Mouse (Mus musculus) left cerebral cortex, adult 11 months (tissue): ENCODE measurements at regions not wholly inside any gene's neighbourhood (a gene's known extent, or its start where the extent isn't known, plus 50 kb on each side); places are given as distances from the start of the nearest gene placed in this dataset.

ENCODE experiments used
- DNase-seq: peaks from one replicate; pipeline ENCODE4 v3.0.0; 2022; ENCODE audit warnings: low spot score

GRCm38 (mm10) chr4:93225105-93225504 lies 110.2 kb downstream of the Tusc1 start:
- DNase-seq: peak; percentile 8

- no peak for DNase-seq
These were observed 114.6 kb downstream of the Tusc1 start for GRCm38 (mm10) chr4:93220747-93221146.

DNA sequence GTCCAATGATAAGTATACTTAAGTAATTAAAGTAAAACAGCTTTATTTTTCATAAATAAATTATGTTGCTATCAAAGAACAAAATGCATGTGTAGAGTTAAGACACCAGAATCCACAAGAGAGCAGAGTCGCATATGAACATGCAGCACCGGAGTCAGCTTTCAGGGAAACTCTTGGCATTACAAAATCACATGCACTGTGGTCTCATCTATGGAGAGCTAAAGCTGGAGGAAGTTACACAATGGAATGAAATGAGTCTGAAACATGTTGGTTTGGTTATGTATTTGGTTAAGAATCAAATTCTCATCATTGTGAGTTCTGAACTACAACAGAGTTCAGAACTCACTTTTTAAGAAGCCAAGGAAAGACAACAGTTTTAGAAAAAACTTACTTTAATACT lies 126.9 kb downstream of the Tusc1 start:
- no peak for DNase-seq

DNA sequence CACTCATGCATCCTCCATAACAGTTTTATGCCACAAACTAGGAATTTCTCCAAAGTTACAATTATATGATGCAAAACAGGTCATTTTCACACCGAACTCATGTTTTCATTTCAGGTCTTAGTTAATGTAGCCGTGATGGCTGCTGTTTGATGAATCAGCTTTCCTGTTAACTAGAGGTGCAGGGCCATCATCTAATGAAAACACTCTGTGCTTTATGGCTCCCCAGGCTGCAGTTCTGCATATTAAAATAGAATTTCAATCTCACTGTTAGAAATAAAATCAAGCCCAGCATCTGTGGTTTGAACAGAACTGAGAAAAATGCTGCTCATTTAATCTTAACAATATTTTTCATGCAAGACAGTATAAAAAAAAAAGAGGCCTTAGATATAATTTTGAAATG lies 135.5 kb downstream of the Tusc1 start:
- DNase-seq: no peak

- DNase-seq: no peak
These were observed 151.0 kb downstream of the Tusc1 start for GRCm38 (mm10) chr4:93184332-93184731.
